Mouse (Mus musculus) liver, embryonic 14.5 days (tissue): ENCODE measurements at regions not wholly inside any gene's neighbourhood (a gene's known extent, or its start where the extent isn't known, plus 50 kb on each side); places are given as distances from the start of the nearest gene placed in this dataset.

Experiments
- ATAC-seq: fragments of 200-750 bp; cut with Nextera tagmentation; 2 replicates; pipeline ENCODE4 v1.8.0; 2017; ENCODE audit warnings: moderate number of reproducible peaks, mild to moderate bottlenecking, moderate library complexity; ENCODE audit not compliant: insufficient read depth
- DNase-seq, 3 experiments: peaks; one replicate each; pipeline ENCODE4 v3.0.0-alpha.2; 2012 to 2013; ENCODE audit warnings: low read depth in 3 of 3, low spot score in 3 of 3
- H3K27ac ChIP-seq: fragments of 300-500 bp; sonication (generic); 2 replicates; pipeline ENCODE4 v1.5.1; 2014; ENCODE audit warnings: moderate library complexity, mild to moderate bottlenecking, control low read depth, inconsistent platforms
- H3K27me3 ChIP-seq: fragments of 300-500 bp; sonication (generic); 2 replicates; pipeline ENCODE4 v1.6.1; 2014; ENCODE audit warnings: mild to moderate bottlenecking, low read length, moderate library complexity; ENCODE audit not compliant: control insufficient read depth, insufficient read depth
- H3K36me3 ChIP-seq: fragments of 300-500 bp; sonication (generic); replicated peaks from 2 replicates; pipeline ENCODE4 v1.6.1; 2014; ENCODE audit warnings: low read depth; ENCODE audit not compliant: control insufficient read depth, insufficient read depth
- H3K4me1 ChIP-seq, 2 experiments: fragments of 200-500 bp in 1 of 2; fragments of 300-500 bp in 1 of 2; sonication (generic) in 1 of 2; replicated peaks; 2 replicates each; pipeline ENCODE4 v1.6.1; 2012 to 2014; ENCODE audit warnings: antibody characterized with exemption in 1 of 2, inconsistent platforms in 1 of 2, low read length in 1 of 2; ENCODE audit not compliant: control insufficient read depth in 2 of 2, insufficient read depth in 2 of 2
- H3K4me2 ChIP-seq: fragments of 300-500 bp; sonication (generic); 2 replicates; pipeline ENCODE4 v1.6.1; 2014; ENCODE audit warnings: low read depth, mild to moderate bottlenecking, control low read depth, moderate library complexity
- H3K4me3 ChIP-seq, 2 experiments: fragments of 200-500 bp in 1 of 2; fragments of 300-500 bp in 1 of 2; sonication (generic) in 1 of 2; 2 replicates each; pipeline ENCODE4 v1.5.1; 2012 to 2014; ENCODE audit warnings: low read depth in 2 of 2, low read length in 2 of 2, mild to moderate bottlenecking in 2 of 2, control low read depth in 1 of 2, inconsistent platforms in 1 of 2, moderate library complexity in 1 of 2; ENCODE audit not compliant: insufficient read depth in 1 of 2
- H3K9ac ChIP-seq: fragments of 300-500 bp; sonication (generic); replicated peaks from 2 replicates; pipeline ENCODE4 v1.6.1; 2014; ENCODE audit warnings: mild to moderate bottlenecking, control low read depth, moderate library complexity
- H3K9me3 ChIP-seq: fragments of 300-500 bp; sonication (generic); 2 replicates; pipeline ENCODE4 v1.6.1; 2016; ENCODE audit warnings: low read length, mixed read lengths; ENCODE audit not compliant: control insufficient read depth
- CTCF ChIP-seq: IDR thresholded peaks from 2 replicates; pipeline ENCODE4 v1.5.1; 2016; ENCODE audit warnings: antibody characterized with exemption, low read depth, control low read depth
- EP300 ChIP-seq: IDR thresholded peaks from 2 replicates; pipeline ENCODE4 v1.6.1; 2016; ENCODE audit warnings: antibody characterized with exemption, low read depth
- WGBS: fragments of 180-500 bp; shearing (Covaris S2); extraction: QIAGEN DNeasy Blood & Tissue Kit; methylation state at CpG from one replicate; pipeline ENCODE4 v1.1.7; 2014; ENCODE audit not compliant: insufficient replicate concordance; 5-methylcytosine and 5-hydroxymethylcytosine counted together

DNA sequence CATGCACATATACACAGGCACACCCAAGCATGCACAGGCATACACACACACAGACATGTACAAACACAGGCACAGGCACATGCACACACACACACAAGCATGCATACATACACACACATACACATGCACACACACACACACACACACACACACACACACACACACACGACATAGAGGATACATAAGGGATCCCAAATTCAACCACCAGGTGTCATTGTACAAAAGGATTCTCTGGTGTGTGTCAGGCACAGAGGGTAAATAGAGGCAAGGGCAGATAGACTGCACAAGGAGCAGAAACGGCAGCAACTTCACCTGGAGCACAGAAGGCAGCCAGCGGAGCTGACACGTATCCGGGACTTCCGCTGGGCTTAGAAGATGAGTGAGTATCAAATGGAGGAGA lies 428.1 kb upstream of the Zmiz1 start:
- DNase-seq (no peak), ATAC-seq (no peak)
- no peaks in the 10 kb centered on the region for H3K4me1 ChIP-seq
- TF ChIP-seq CTCF (no peak), EP300 (no peak)
- WGBS = 71% methylated on average over 6 of the region's 6 CpGs
- no peak overlapping the region for H3K9ac ChIP-seq
- H3K27ac ChIP-seq = no peak overlapping the region
- no peaks in the 10 kb centered on the region for H3K36me3 ChIP-seq
- no peaks in the 10 kb centered on the region for H3K9me3 ChIP-seq
- no peak overlapping the region for H3K4me3 ChIP-seq
- H3K4me2 ChIP-seq = no peak overlapping the region
- no peaks in the 10 kb centered on the region for H3K27me3 ChIP-seq

DNA sequence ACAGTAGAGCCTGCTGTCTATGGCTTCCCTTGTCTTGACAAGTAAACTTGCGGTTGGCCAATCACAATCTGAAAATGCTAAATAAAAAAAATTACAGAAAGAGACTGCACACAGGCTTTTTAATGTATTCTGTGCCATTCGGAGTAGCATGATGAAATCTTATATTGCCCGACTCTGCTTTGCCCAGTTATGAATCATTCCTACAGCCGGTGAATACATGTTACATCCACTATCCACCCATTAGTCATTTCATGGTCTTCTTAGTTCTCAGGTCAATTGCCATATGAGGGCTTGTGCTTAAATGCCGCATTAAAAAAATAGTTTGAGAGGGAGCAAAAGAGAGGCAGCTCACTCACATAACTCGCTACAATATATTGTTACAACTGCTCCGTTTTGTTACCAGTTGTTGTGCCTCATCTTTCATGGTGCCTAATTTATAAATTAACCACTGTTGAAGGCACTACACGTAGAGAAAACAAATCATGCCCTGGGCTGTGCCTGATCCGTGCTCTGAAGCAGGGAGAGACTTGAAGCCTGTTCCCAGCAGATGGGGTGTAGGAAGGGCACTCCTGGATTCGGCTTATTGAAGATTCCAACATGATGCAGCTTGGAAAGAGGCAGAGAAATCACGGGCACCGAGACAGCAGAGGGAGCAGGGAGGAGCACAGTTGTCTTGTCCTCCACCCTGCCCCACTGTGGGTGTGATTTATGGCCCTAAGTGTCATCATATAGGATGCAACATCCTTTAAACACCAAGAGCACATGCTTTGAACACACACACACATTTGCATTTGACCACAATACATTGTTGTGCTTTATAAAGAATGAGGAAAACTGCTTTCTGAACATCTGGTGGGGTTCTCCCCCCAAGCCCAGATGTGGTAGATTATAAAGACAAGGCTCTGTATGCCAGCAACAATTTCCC lies 427.0 kb upstream of the Zmiz1 start:
- H3K4me3 ChIP-seq = no peak overlapping the region
- 62% methylated on average over 12 of the region's 12 CpGs for WGBS
- H3K4me1 ChIP-seq = no peaks in the 10 kb centered on the region
- no peak overlapping the region for H3K9ac ChIP-seq
- no peak overlapping the region for H3K27ac ChIP-seq
- no peak overlapping the region for H3K4me2 ChIP-seq
- H3K36me3 ChIP-seq = no peaks in the 10 kb centered on the region
- no peaks in the 10 kb centered on the region for H3K27me3 ChIP-seq
- ATAC-seq = no peak
- no peak for TF ChIP-seq CTCF
- TF ChIP-seq EP300 = no peak
- DNase-seq = no peak
- no peaks in the 10 kb centered on the region for H3K9me3 ChIP-seq

DNA sequence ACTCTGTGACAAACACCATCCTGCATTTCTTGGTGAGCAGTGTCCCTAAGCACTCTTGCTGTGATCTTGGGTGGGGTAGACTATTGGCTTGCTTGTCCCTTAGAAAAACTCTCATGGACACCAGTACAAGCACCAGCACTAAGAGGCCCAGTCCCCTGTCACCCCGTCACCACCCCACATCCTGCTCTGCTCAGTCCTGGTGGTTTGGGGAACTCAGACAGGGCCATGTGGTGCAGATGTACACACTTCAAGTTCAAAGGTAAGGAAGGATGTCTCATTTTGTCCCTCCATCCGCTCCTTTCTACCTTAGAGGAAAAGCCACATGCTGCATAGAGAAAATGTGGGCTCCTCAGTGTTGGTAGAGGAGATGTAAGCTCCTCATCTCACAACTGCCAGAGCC lies 426.1 kb upstream of the Zmiz1 start:
- Histone ChIP-seq H3K27ac (no peak overlapping the region), H3K9me3 (no peaks in the 10 kb centered on the region), H3K4me2 (no peak overlapping the region), H3K4me1 (no peaks in the 10 kb centered on the region), H3K9ac (no peak overlapping the region), H3K4me3 (no peak overlapping the region), H3K36me3 (no peaks in the 10 kb centered on the region), H3K27me3 (no peaks in the 10 kb centered on the region)
- ATAC-seq = no peak
- TF ChIP-seq EP300 = no peak
- TF ChIP-seq CTCF = no peak
- no peak for DNase-seq
- WGBS = 45% methylated on average over 2 of the region's 2 CpGs

DNA sequence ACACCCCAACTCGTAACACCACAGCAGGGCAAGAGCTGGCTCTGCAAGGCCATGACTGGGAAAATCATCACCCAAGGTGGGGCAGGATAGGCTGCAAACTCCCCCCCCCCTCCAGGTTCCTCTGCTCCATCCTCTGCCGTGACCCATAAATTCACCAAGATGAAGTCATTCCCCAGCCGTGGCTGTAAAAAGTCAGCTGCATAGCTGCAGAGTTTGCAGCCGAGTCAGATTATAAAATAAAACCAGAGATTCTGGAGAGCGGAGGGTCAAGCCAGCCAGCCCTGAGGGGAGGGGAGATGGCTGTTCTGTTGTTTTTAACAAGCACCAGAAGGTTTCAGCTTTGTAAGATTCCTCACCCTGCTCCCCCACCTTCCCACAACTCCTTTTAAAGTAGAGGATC lies 416.7 kb upstream of the Zmiz1 start:
- Histone ChIP-seq H3K9me3 (no peaks in the 10 kb centered on the region), H3K4me2 (no peak overlapping the region), H3K9ac (no peak overlapping the region), H3K36me3 (no peaks in the 10 kb centered on the region), H3K4me3 (no peak overlapping the region), H3K4me1 (no peaks in the 10 kb centered on the region), H3K27me3 (no peaks in the 10 kb centered on the region), H3K27ac (no peak overlapping the region)
- 43% methylated on average over 5 of the region's 5 CpGs for WGBS
- no peak for TF ChIP-seq EP300
- TF ChIP-seq CTCF = no peak
- no peak for ATAC-seq
- no peak for DNase-seq

DNA sequence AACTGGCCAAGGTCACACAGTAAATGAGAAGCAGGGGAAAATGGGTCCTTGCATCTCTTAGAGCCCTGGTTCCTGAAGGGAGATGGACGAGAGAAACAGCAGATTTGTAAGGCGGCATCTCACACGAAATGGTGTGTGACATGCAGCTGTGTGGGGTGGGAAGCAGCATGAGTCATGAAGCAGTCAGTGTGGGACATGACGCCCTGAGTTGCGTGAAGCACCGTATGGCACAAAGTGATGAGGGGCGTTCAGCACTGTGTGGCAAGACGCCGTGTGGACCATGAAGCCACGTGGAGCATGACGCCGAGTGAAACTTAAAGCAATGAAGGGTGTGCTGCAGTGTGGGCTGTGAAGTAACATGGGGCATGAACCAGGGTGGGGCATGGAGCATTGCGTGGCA lies 414.9 kb upstream of the Zmiz1 start:
- WGBS = 70% methylated on average over 13 of the region's 13 CpGs
- no peaks in the 10 kb centered on the region for H3K36me3 ChIP-seq
- H3K4me2 ChIP-seq = no peak overlapping the region
- H3K4me3 ChIP-seq = no peak overlapping the region
- no peaks in the 10 kb centered on the region for H3K27me3 ChIP-seq
- H3K4me1 ChIP-seq = no peaks in the 10 kb centered on the region
- ATAC-seq (no peak), DNase-seq (no peak)
- H3K27ac ChIP-seq = no peak overlapping the region
- TF ChIP-seq CTCF (no peak), EP300 (no peak)
- H3K9ac ChIP-seq = no peak overlapping the region
- H3K9me3 ChIP-seq = no peaks in the 10 kb centered on the region
